Mouse (Mus musculus): ENCODE measurements around the gene Rbm15b.

GRCm38 (mm10) chr9:106876666-106877065 lies 10.6 kb downstream of the Rbm15b start:
- TF ChIP-seq GATA1 (IDR thresholded peaks at IDR 0.05; ENCODE audit: low read length) = no peak
- TF ChIP-seq TAL1 (IDR thresholded peaks at IDR 0.05; ENCODE audit: low read length) = no peak
